Mouse (Mus musculus) limb, embryonic 14.5 days (tissue): Measurements from ENCODE around the gene Pgm5. TPM values are rescaled to one million over a fixed set of nuclear protein-coding genes. Genes with fewer than 3 reads are reported as not detected.
A peak's percentile ranks its signal among the peaks of the same experiment; 100 is the strongest.

Source experiments
- ATAC-seq: fragments of 200-750 bp; cut with Nextera tagmentation; 2 replicates; pipeline ENCODE4 v1.8.0; 2017; ENCODE audit warnings: low read depth, moderate number of reproducible peaks, moderate TSS enrichment; ENCODE audit not compliant: low FRiP score
- DNase-seq: peaks from one replicate; pipeline ENCODE4 v3.0.0-alpha.2; 2015; ENCODE audit warnings: low spot score
- H3K27ac ChIP-seq: fragments of 300-500 bp; sonication (generic); replicated peaks from 2 replicates; pipeline ENCODE4 v1.5.1; 2014; ENCODE audit warnings: low read depth, mild to moderate bottlenecking, low read length, moderate library complexity, mixed read lengths
- H3K27me3 ChIP-seq: fragments of 300-500 bp; sonication (generic); 2 replicates; pipeline ENCODE4 v1.6.1; 2014; ENCODE audit warnings: low read length, mixed read lengths; ENCODE audit not compliant: control insufficient read depth, insufficient read depth
- H3K36me3 ChIP-seq: fragments of 300-500 bp; sonication (generic); 2 replicates; pipeline ENCODE4 v1.6.1; 2014; ENCODE audit warnings: mild to moderate bottlenecking, low read length, moderate library complexity, mixed read lengths; ENCODE audit not compliant: control insufficient read depth, insufficient read depth
- H3K4me1 ChIP-seq: fragments of 300-500 bp; sonication (generic); 2 replicates; pipeline ENCODE4 v1.6.1; 2014; ENCODE audit warnings: antibody characterized with exemption, low read length, mixed read lengths; ENCODE audit not compliant: control insufficient read depth, insufficient read depth
- H3K4me2 ChIP-seq: fragments of 300-500 bp; sonication (generic); replicated peaks from 2 replicates; pipeline ENCODE4 v1.6.1; 2014; ENCODE audit warnings: low read depth, mild to moderate bottlenecking, low read length, moderate library complexity; ENCODE audit not compliant: severe bottlenecking
- H3K4me3 ChIP-seq: fragments of 300-500 bp; sonication (generic); replicated peaks from 2 replicates; pipeline ENCODE4 v1.5.1; 2014; ENCODE audit warnings: low read length
- H3K9ac ChIP-seq: fragments of 300-500 bp; sonication (generic); 2 replicates; pipeline ENCODE4 v1.6.1; 2014; ENCODE audit warnings: mild to moderate bottlenecking, low read depth, low read length, moderate library complexity; ENCODE audit not compliant: severe bottlenecking
- H3K9me3 ChIP-seq: fragments of 300-500 bp; sonication (generic); 2 replicates; pipeline ENCODE4 v1.6.1; 2016; ENCODE audit warnings: low read length; ENCODE audit not compliant: control insufficient read depth
- POLR2A ChIP-seq: fragments of 200-500 bp; IDR thresholded peaks from 2 replicates; pipeline ENCODE4 v1.8.0; 2012; ENCODE audit warnings: inconsistent platforms, mild to moderate bottlenecking, moderate library complexity, borderline replicate concordance; ENCODE audit not compliant: insufficient read depth, insufficient read length; ENCODE audit errors: extremely low read depth
- WGBS: fragments of 180-500 bp; shearing (Covaris S2); extraction: QIAGEN DNeasy Blood & Tissue Kit; methylation state at CpG from one replicate; pipeline ENCODE4 v1.1.7; 2014; 5-methylcytosine and 5-hydroxymethylcytosine counted together
- polyA plus RNA-seq, 2 experiments: library from polyadenylated mRNA; depleted of rRNA in 1 of 2; stranded (reverse) in 1 of 2; unstranded in 1 of 2; fragments of >200 nt; fragmentation: Nextera tagmentation in 1 of 2; extraction: Ambion mirVana in 1 of 2; gene quantifications; 2 replicates each; pipeline versions ENCODE4 v1.2.1 to v1.2.3; 2012 to 2014

Pgm5 gene
- polyA plus RNA-seq, 2 experiments, result 2.6 to 18.2 TPM

GRCm38 (mm10) chr19:24901666-24902065, 40.0 kb upstream of the Pgm5 start:
- WGBS, result 5% methylated on average over 3 of the region's 3 CpGs
- Histone ChIP-seq H3K27ac (no peak overlapping the region), H3K4me3 (no peak overlapping the region), H3K36me3 (no peaks in the 10 kb centered on the region), H3K4me1 (peaks cover 12% of the 10 kb centered on the region), H3K9me3 (no peaks in the 10 kb centered on the region), H3K4me2 (no peak overlapping the region), H3K9ac (no peak overlapping the region), H3K27me3 (peaks cover 74% of the 10 kb centered on the region)
- DNase-seq, result no peak
- no peak for TF ChIP-seq POLR2A
- no peak for ATAC-seq

GRCm38 (mm10) chr19:24900581-24901220, 39.0 kb upstream of the Pgm5 start, which contains the start of gene Foxd4:
Foxd4 (minus strand) TSS chr19:24901197.
- peak within 1 kb of the TSS; percentile 34; the same call in 1 of the 2 replicates for H3K9ac ChIP-seq
- peaks cover 12% of the 10 kb centered on the region for H3K4me1 ChIP-seq
- H3K27ac ChIP-seq, result no peak within 1 kb of the TSS
- peaks cover 82% of the 10 kb centered on the region for H3K27me3 ChIP-seq
- H3K4me2 ChIP-seq, result peak within 1 kb of the TSS; percentile 64
- no peaks in the 10 kb centered on the region for H3K9me3 ChIP-seq
- ATAC-seq (no peak), DNase-seq (no peak)
- under 1% methylated on average over 18 of the region's 27 CpGs for WGBS
- no peak for TF ChIP-seq POLR2A
- peak within 1 kb of the TSS; percentile 37 for H3K4me3 ChIP-seq
- H3K36me3 ChIP-seq, result no peaks in the 10 kb centered on the region

DNA sequence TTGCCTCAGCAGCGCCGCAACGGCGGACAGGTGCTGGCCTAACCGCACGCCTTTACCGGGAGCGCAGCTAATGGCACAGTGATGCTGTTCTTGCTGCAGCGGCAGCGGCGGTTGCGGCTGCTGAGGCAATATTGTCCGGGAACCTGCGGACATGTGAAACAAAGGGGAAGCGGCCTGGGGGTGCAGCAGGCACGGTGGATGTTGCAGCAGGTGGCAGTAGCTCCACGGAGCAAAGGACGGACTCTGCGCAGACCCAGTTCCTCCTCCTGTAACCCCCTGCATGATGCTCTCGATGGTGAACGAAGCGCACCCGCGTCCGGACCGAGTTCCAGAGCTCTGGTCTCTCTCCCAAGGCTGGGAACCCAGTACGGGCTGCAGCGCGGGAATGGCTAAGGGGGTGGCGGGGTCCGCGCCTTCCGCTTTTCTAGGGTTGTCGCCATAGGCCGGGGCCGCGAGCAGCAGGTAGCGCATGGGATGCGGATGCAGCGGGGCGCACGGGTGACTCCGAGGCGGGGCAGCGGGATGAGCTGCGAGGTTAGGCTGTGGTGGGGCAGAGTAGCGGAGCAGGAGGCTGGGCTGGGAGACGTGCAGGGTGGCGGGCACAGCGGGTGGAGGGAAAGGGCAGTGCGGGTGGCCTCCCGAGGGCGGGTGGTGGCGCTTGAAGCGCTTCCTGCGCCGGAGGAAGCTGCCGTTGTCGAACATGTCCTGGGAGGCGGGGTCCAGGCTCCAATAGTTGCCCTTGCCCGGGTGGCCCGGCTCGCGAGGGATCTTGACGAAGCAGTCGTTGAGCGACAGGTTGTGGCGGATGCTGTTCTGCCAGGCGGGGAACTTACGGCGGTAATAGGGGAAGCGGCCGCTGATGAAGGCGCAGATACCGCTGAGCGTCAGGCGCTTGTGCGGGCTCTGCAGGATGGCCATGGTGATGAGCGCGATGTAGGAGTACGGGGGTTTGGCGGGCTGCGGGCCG, 38.2 kb upstream of the Pgm5 start:
- ATAC-seq (peak; percentile 41; the same call in 1 of the 2 replicates), DNase-seq (no peak)
- peak overlapping the region; percentile 34 for H3K9ac ChIP-seq
- H3K36me3 ChIP-seq, result no peaks in the 10 kb centered on the region
- no peak for TF ChIP-seq POLR2A
- under 1% methylated on average over 80 of the region's 84 CpGs for WGBS
- no peak overlapping the region for H3K27ac ChIP-seq
- H3K4me2 ChIP-seq, result peak overlapping the region; percentile 64
- no peaks in the 10 kb centered on the region for H3K9me3 ChIP-seq
- H3K27me3 ChIP-seq, result peaks cover 88% of the 10 kb centered on the region
- peak overlapping the region; percentile 37 for H3K4me3 ChIP-seq
- H3K4me1 ChIP-seq, result peaks cover 12% of the 10 kb centered on the region

DNA sequence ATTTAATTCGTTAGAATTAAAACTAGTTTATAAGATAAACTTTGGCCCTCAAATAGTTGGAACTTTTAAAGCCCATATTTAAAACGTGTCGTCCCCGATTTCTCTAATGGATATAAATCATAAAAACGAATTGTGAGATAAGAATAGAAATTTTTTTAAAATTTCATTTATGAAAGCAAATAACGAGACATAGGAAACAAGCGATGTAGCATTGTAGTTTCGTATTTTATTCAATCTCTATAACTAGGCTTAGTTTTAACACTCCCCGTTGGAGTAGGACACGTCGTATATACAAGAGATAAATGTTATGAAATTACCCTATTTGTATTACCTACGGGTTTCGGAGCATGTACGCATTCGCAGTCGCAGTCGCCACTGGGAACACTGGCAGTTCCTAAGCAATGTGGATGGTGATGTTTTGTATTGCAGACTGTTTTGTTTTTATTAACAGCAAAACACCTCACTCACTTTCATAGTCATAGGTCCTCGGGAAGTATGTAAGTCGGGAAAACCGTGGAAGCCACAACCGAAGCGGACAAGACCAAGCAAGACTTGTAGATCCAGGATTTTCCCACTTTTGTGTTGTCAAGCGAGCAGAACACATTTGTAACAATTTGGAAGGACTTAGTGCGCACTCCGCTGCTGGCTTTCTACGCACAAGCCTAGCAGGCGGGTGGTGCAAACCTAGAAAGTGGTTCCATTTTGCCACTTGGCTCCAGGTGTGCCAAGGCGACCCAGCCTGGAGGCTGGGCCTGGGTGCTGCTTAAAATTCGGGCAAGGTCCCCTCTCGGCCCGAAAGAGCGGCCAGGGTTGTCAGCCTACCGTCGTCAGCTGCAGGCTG, 37.3 kb upstream of the Pgm5 start:
- Histone ChIP-seq H3K36me3 (no peaks in the 10 kb centered on the region), H3K4me3 (peak overlapping the region; percentile 37), H3K27ac (no peak overlapping the region), H3K4me1 (peaks cover 12% of the 10 kb centered on the region), H3K9me3 (no peaks in the 10 kb centered on the region), H3K27me3 (peaks cover 82% of the 10 kb centered on the region), H3K9ac (no peak overlapping the region; the same call in 1 of the 2 replicates), H3K4me2 (peak overlapping the region; percentile 64; the same call in 1 of the 2 replicates)
- WGBS, result 3% methylated on average over 34 of the region's 34 CpGs
- no peak for TF ChIP-seq POLR2A
- ATAC-seq (no peak), DNase-seq (no peak)
